ENCODE assay signal across 8 mouse cellular contexts in the genomic region with DNA sequence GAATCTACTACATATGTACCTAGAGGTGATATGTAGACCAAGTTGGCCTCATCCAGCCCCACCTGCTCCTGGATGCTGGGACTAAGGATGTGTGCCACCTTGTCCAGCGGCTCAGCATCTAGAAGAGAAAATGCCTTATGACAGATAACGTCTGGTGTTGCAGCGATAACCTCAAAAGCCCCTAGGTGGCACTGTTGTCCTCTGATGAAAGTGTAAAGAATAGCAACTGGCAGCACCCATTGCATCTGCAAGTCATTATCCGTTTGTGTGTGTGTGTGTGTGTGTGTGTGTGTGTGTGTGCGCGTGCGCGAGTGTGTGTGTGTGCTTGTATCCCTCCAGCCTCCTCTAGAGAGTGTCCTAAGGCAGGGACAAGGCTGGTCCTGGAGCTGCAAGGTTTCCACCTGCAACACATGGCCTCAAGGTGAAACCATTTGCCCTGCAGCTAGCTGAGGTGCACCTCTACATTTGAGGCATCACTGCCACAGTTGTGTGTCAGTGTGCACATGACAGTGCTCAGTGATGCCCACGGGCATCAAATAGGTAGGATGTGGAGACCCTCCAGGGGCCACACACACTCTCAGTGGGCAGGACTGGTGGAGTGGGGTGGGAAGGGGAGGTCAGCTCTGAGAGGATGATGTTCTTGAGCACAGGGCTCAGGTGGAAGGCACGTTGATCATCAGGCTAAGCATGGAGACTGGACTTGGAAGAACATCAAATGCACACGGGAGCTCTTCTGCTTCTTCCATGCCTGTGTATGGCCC. TPM values are rescaled to one million over a fixed set of nuclear protein-coding genes. Genes with fewer than 3 reads are reported as not detected.
A peak's percentile ranks its signal among the peaks of the same experiment; 100 is the strongest.
DNase-seq lines count a peak whose midpoint lies in the region; ATAC-seq and TF ChIP-seq lines count a peak whose summit lies in the region.

No protein-coding gene starts in this region.

- ATAC-seq in activated CD4-positive, CD25-positive, alpha-beta regulatory T cell, adult 4 months = peak; percentile 65

- no peak overlapping the region for H3K4me3 ChIP-seq in cortical plate, adult 2 months (ENCODE audit: insufficient read depth, low read length)
- peak overlapping the region; percentile 84 for H3K4me3 ChIP-seq in megakaryocyte, embryonic 14.5 days (replicated peaks)

- H3K4me1 ChIP-seq in cortical plate, adult 2 months (ENCODE audit: control insufficient read depth, insufficient read depth, low read length) = no peaks in the 10 kb centered on the region
- peaks cover 39% of the 10 kb centered on the region for H3K4me1 ChIP-seq in megakaryocyte, embryonic 14.5 days

- TF ChIP-seq CTCF in cortical plate, adult 2 months (IDR thresholded peaks at IDR 0.05; ENCODE audit: extremely low read depth, insufficient read depth, low read length) = peak; percentile 86

- no peak overlapping the region for H3K27ac ChIP-seq in cortical plate, adult 2 months (ENCODE audit: insufficient read depth, low read length)

- H3K9me3 ChIP-seq in megakaryocyte, embryonic 14.5 days = peaks cover 8% of the 10 kb centered on the region

- TF ChIP-seq POLR2A in cortical plate, adult 2 months (IDR thresholded peaks at IDR 0.05; ENCODE audit: extremely low read depth, insufficient read depth, low read length) = no peak

- H3K36me3 ChIP-seq in megakaryocyte, embryonic 14.5 days (replicated peaks; ENCODE audit: low read length) = peaks cover 60% of the 10 kb centered on the region

- no peaks in the 10 kb centered on the region for H3K27me3 ChIP-seq in megakaryocyte, embryonic 14.5 days (replicated peaks)

- DNase-seq in gastrocnemius, adult 8-10 months (ENCODE audit: low spot score in 2 of 2) = peak; percentile 48 to 73
- peak; percentile 91 for DNase-seq in induced T-regulatory cell, adult 2 months (ENCODE audit: low read depth)
- peak; percentile 58 to 66 for DNase-seq in left cerebral cortex, adult 8-10 months (ENCODE audit: low spot score in 2 of 2)
- peak; percentile 77 for DNase-seq in right cerebral cortex, postnatal 14 days
- peak; percentile 51 to 73 for DNase-seq in urinary bladder, postnatal 4 days (ENCODE audit: low spot score in 2 of 2)

RNA-seq across cellular contexts. Expression of gene Klhl18, which starts 27.5 kb away (rescaled TPM):
- polyA plus RNA-seq in activated CD4-positive, CD25-positive, alpha-beta regulatory T cell, adult 4 months (2017; shearing (Covaris generic)) = 10 to 100 TPM in 1 of 2 experiments, 1 to 10 TPM in 1; 9.3 to 11.2 TPM
- polyA plus RNA-seq in cortical plate, adult 2 months (2012; rRNA removed) = 27.3 and 28.8 TPM in 2 replicates
- 1 to 10 TPM; 5.2 to 7.9 (median 6.6) TPM for total RNA-seq in gastrocnemius, adult 8-10 months (2022)
- total RNA-seq in left cerebral cortex, adult 8-10 months (2022) = 10 to 100 TPM; 23.2 to 28.2 (median 24.7) TPM
- polyA plus RNA-seq in megakaryocyte, embryonic 14.5 days (2012; ENCODE audit: insufficient read depth, low replicate concordance) = 10.0 and 10.6 TPM in 2 replicates

RNA-seq across cellular contexts. Expression of gene Kif9, which starts 27.7 kb away (rescaled TPM):
- polyA plus RNA-seq in activated CD4-positive, CD25-positive, alpha-beta regulatory T cell, adult 4 months (2017; shearing (Covaris generic)) = under 1 TPM; 0.38 to 0.46 TPM
- polyA plus RNA-seq in cortical plate, adult 2 months (2012; rRNA removed) = 4.0 and 5.3 TPM in 2 replicates
- total RNA-seq in gastrocnemius, adult 8-10 months (2022) = under 1 TPM in 1 of 4 experiments, not detected in 3; 0.12 TPM
- 1 to 10 TPM; 4.5 to 6.2 (median 5.2) TPM for total RNA-seq in left cerebral cortex, adult 8-10 months (2022)
- 0.18 TPM in 1 of 2 replicates, not detected in the other for polyA plus RNA-seq in megakaryocyte, embryonic 14.5 days (2012; ENCODE audit: insufficient read depth, low replicate concordance)

RNA-seq across cellular contexts. Expression of gene Ngp, which starts 29.5 kb away (rescaled TPM):
- not detected for polyA plus RNA-seq in activated CD4-positive, CD25-positive, alpha-beta regulatory T cell, adult 4 months (2017; shearing (Covaris generic))
- 0.21 and 0.35 TPM in 2 replicates for polyA plus RNA-seq in cortical plate, adult 2 months (2012; rRNA removed)
- not detected for total RNA-seq in gastrocnemius, adult 8-10 months (2022)
- total RNA-seq in left cerebral cortex, adult 8-10 months (2022) = under 1 TPM in 2 of 4 experiments, not detected in 2; 0.30 to 0.50 TPM
- 8.2 TPM in 1 of 2 replicates, not detected in the other for polyA plus RNA-seq in megakaryocyte, embryonic 14.5 days (2012; ENCODE audit: insufficient read depth, low replicate concordance)

RNA-seq across cellular contexts. Expression of gene Ptpn23, which starts 41.0 kb away (rescaled TPM):
- 1 to 10 TPM; 5.4 TPM for polyA plus RNA-seq in activated CD4-positive, CD25-positive, alpha-beta regulatory T cell, adult 4 months (2017; shearing (Covaris generic))
- polyA plus RNA-seq in cortical plate, adult 2 months (2012; rRNA removed) = 37.7 and 39.5 TPM in 2 replicates
- total RNA-seq in gastrocnemius, adult 8-10 months (2022) = 1 to 10 TPM; 7.6 to 9.9 (median 8.4) TPM
- 10 to 100 TPM; 48.3 to 55.0 (median 50.0) TPM for total RNA-seq in left cerebral cortex, adult 8-10 months (2022)
- 62.2 and 88.1 TPM in 2 replicates for polyA plus RNA-seq in megakaryocyte, embryonic 14.5 days (2012; ENCODE audit: insufficient read depth, low replicate concordance)
